Mouse (Mus musculus) stomach, postnatal 0 days (tissue): ENCODE measurements at regions not wholly inside any gene's neighbourhood (a gene's known extent, or its start where the extent isn't known, plus 50 kb on each side); places are given as distances from the start of the nearest gene placed in this dataset.

ENCODE experiments used
- CTCF ChIP-seq: IDR thresholded peaks from 2 replicates; pipeline ENCODE4 v1.5.1; 2016; ENCODE audit warnings: antibody characterized with exemption, low read depth, mild to moderate bottlenecking, moderate library complexity
- EP300 ChIP-seq: optimal IDR thresholded peaks from 2 replicates; pipeline ENCODE3; 2016; ENCODE audit warnings: antibody characterized with exemption

DNA sequence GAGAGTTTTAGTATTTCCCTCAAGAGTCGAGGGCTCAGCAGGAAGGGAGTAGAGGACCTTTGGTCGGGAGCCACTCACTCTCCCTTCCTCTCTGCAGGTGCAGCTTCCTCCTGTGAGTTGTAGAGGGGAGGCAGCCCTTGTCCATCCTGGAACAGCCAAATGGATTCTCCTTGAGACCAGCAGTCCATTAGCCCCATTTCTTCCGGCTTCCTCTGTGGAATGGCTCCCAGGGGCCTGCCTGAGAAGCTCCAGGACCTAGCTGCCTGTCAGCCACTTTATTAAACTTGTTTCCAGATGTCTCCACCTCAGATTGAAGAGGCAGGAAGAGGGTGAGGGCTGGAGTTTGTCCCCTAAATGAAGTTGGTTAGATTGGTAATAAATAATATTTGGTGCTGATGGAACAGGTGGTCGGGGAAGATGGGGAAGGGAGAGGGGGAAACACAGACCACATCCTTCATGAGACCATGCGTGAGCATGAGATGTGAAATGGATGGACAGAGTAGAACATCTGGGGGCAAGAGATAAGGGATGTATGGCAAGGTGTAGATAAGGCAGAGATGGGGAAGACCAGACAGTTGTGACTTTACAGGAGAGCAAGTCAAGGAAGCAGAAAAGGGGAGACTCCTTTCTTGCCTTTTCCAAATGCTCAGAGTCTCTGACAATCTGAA lies 56.7 kb upstream of the Tnp1 start:
- no peak for TF ChIP-seq CTCF
- no peak for TF ChIP-seq EP300
